Mouse (Mus musculus) liver, adult 2 months (tissue): ENCODE results near the gene Inpp5a.

ENCODE experiments used
- CTCF ChIP-seq: fragments of 200-500 bp; IDR thresholded peaks from 2 replicates; pipeline ENCODE4 v1.5.1; 2011; ENCODE audit warnings: low read depth, low read length, control low read depth
- POLR2A ChIP-seq: fragments of 200-500 bp; IDR thresholded peaks from 2 replicates; pipeline ENCODE4 v1.6.1; 2011; ENCODE audit warnings: low read length, control low read depth; ENCODE audit not compliant: insufficient read depth; ENCODE audit errors: extremely low read depth

DNA sequence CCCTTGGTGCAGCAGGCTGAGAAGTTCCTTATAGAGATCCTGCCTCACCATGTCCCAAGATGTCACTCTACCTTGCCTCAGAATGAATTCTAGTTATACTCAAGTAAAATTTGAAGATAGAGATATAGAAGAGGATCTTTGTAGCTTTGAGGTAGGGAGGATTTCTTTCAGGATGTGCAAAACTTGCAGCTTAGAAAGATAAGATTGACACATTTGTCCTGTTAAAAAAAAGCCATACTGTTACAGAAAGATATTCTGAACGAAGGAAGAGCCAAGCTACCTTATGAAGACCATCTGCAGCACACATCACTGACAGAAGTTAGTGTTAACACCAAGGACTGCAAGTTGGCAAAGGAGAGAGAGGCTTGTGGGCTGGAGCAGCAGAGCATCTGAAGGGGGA lies 90.2 kb downstream of the Inpp5a start:
- TF ChIP-seq CTCF: no peak
- TF ChIP-seq POLR2A: no peak
